Mouse (Mus musculus): ENCODE results near the gene Cit.

GRCm38 (mm10) chr5:116022131-116022530, 177.1 kb downstream of the Cit start:
- TF ChIP-seq EP300 (IDR thresholded peaks at IDR 0.05) (no peak), CTCF (IDR thresholded peaks at IDR 0.05) (no peak)
